In the genomic region with DNA sequence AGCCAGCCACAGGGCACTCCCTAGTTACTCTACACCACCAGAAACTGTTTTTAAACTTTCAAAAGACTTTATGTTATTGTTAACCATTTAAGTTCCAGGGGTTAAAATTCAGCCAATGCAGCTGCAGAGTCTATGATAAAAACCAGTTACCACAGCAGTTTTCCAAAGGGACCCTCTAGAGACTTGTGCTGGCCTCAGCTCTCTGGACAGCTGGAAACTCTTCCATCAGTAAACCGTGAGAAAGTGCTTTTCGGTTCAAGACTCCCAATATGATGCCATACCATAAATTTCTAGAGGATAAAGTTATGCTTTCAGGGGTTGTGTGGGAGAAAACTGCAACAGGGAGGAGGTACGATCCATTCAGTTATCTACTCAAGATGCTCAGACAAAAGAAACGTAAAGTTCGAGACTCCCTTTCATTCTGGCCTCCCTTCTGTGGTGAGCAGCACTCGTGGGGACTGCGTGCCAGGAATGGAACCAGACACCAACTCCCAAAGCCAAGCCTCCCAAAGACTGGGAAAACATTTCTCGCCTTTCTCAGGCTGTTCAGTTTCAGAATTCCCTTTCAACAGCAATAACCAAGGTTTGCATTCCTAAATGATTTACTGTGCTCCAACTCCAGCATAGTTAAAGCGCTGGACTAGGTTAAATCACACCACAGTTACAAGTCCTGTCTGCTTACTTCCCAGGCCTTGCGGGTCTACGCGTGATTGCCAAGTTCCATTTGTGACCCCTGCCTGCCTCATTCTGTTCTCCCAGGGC, we compare ENCODE assay signal across 11 mouse cellular contexts. TPM values are rescaled to one million over a fixed set of nuclear protein-coding genes. Genes with fewer than 3 reads are reported as not detected.
DNase-seq lines count a peak whose midpoint lies in the region; ATAC-seq and TF ChIP-seq lines count a peak whose summit lies in the region.
"Had no signal": no experiment of that assay in that cellular context is flagged by ENCODE, and none has a peak within 500 bp of the region (broad histone marks: within the 10 kb centered on the region; RNA-seq: fewer than 3 reads in every experiment).

No protein-coding gene starts in this region.

- 64% methylated on average over 12 of the region's 12 CpGs for WGBS in lung, embryonic 15.5 days
- WGBS in heart, embryonic 14.5 days: 67% methylated on average over 12 of the region's 12 CpGs

- no peak overlapping the region for H3ac ChIP-seq in myocyte (ENCODE audit: control insufficient read depth, insufficient read length)

- TF ChIP-seq CTCF in left cerebral cortex, adult 2 months (IDR thresholded peaks at IDR 0.05): no peak

- H3K4me1 ChIP-seq in lung, embryonic 15.5 days: peaks cover 16% of the 10 kb centered on the region; the same call in 1 of the 2 replicates
- peaks cover 0 to 2% of the 10 kb centered on the region in 2 experiments; a peak in 1 of 4 replicates for H3K4me1 ChIP-seq in heart, embryonic 14.5 days (ENCODE audit: control insufficient read depth in 2 of 2, insufficient read depth in 2 of 2, low read length in 2 of 2)
- H3K4me1 ChIP-seq: hindbrain, embryonic 15.5 days had no signal

- H3K9ac ChIP-seq in lung, embryonic 15.5 days: no peak overlapping the region
- no peak overlapping the region for H3K9ac ChIP-seq in heart, embryonic 14.5 days (ENCODE audit: low read length)
- H3K9ac ChIP-seq: hindbrain, embryonic 15.5 days had no signal

- no peak for TF ChIP-seq POLR2A in myocyte (IDR thresholded peaks at IDR 0.05; ENCODE audit: insufficient read length, low read depth)

- H3K36me3 ChIP-seq in lung, embryonic 15.5 days: peaks cover 28% of the 10 kb centered on the region
- H3K36me3 ChIP-seq in heart, embryonic 14.5 days (ENCODE audit: control insufficient read depth, insufficient read depth, low read length): peaks cover 26% of the 10 kb centered on the region
- peaks cover 21% of the 10 kb centered on the region for H3K36me3 ChIP-seq in myocyte (ENCODE audit: control insufficient read depth, insufficient read depth)

- H3K27me3 ChIP-seq in lung, embryonic 15.5 days: no peaks in the 10 kb centered on the region
- no peaks in the 10 kb centered on the region for H3K27me3 ChIP-seq in heart, embryonic 14.5 days (ENCODE audit: control insufficient read depth, insufficient read depth, low read length)
- H3K27me3 ChIP-seq in myocyte (ENCODE audit: control insufficient read depth, insufficient read depth, insufficient read length): no peaks in the 10 kb centered on the region
- H3K27me3 ChIP-seq: hindbrain, embryonic 15.5 days had no signal

- no peak overlapping the region for H3K4me2 ChIP-seq in lung, embryonic 15.5 days
- H3K4me2 ChIP-seq in heart, embryonic 14.5 days (ENCODE audit: low read length): no peak overlapping the region
- peak overlapping the region; percentile 16 for H3K4me2 ChIP-seq in myocyte (ENCODE audit: low read depth)
- H3K4me2 ChIP-seq: hindbrain, embryonic 15.5 days; liver, embryonic 11.5 days had no signal

- H3K27ac ChIP-seq in lung, embryonic 15.5 days: peak overlapping the region; percentile 69
- H3K27ac ChIP-seq in heart, embryonic 14.5 days (replicated peaks in 1 of 2; ENCODE audit: control insufficient read depth in 1 of 2, insufficient read depth in 1 of 2, low read depth in 2 of 2, low read length in 2 of 2): peak overlapping the region; percentile 72 to 78
- no peak overlapping the region for H3K27ac ChIP-seq in left cerebral cortex, adult 2 months
- H3K27ac ChIP-seq: hindbrain, embryonic 15.5 days had no signal

- intact Hi-C loops in left cerebral cortex, adult 2 months (cut with DNase I): no loop called here

- no peak overlapping the region for H3K4me3 ChIP-seq in lung, embryonic 15.5 days
- H3K4me3 ChIP-seq in heart, embryonic 14.5 days (ENCODE audit: control insufficient read depth in 1 of 2, insufficient read depth in 1 of 2, low read depth in 1 of 2, low read length in 2 of 2): no peak overlapping the region
- no peak overlapping the region for H3K4me3 ChIP-seq in myocyte
- H3K4me3 ChIP-seq in left cerebral cortex, adult 2 months: no peak overlapping the region
- H3K4me3 ChIP-seq: hindbrain, embryonic 15.5 days had no signal

- no peak for DNase-seq in lung, postnatal 36 days
- peak; percentile 96 for DNase-seq in fibroblast of lung, adult 2 months (ENCODE audit: low read depth)
- no peak for DNase-seq in natural killer cell, adult 2 months (ENCODE audit: low spot score in 2 of 2)
- DNase-seq in left cerebral cortex, adult 2 months (ENCODE audit: extremely low spot score in 1 of 2, low spot score in 2 of 2): no peak
- DNase-seq: right cerebral cortex, postnatal 14 days had no signal

- no peaks in the 10 kb centered on the region for H3K79me2 ChIP-seq in myocyte (ENCODE audit: control insufficient read depth, insufficient read depth)

- no peaks in the 10 kb centered on the region for H3K9me3 ChIP-seq in lung, embryonic 15.5 days
- H3K9me3 ChIP-seq in heart, embryonic 14.5 days (ENCODE audit: control insufficient read depth, low read length): no peaks in the 10 kb centered on the region
- H3K9me3 ChIP-seq: hindbrain, embryonic 15.5 days had no signal

- ATAC-seq in lung, embryonic 15.5 days (ENCODE audit: borderline replicate concordance, extremely low read depth, low FRiP score, low TSS enrichment): peak; percentile 55; the same call in 1 of the 2 replicates
- ATAC-seq in heart, embryonic 14.5 days (ENCODE audit: insufficient number of reproducible peaks, insufficient read depth, low FRiP score, low read depth): no peak; the same call in 1 of the 2 replicates
- ATAC-seq in megakaryocyte progenitor cell, adult 5-6 weeks (replicated peaks; ENCODE audit: poor library complexity): no peak

TF ChIP-seq in myocyte, 11 proteins besides CTCF, POLR2A, EP300 and RAD21:
- no peak for TF ChIP-seq E2F4 (IDR thresholded peaks at IDR 0.05; ENCODE audit: insufficient read depth)
- TF ChIP-seq TCF12 (IDR thresholded peaks at IDR 0.05; ENCODE audit: insufficient read depth, poor library complexity, severe bottlenecking): no peak
- no peak for TF ChIP-seq CEBPB (IDR thresholded peaks at IDR 0.05; ENCODE audit: insufficient read depth, poor library complexity, severe bottlenecking)
- TF ChIP-seq MYOD1 (IDR thresholded peaks at IDR 0.05; ENCODE audit: control insufficient read depth in 1 of 3, insufficient read length in 2 of 3, low read depth in 2 of 3): no peak
- TF ChIP-seq USF1 (IDR thresholded peaks at IDR 0.05; ENCODE audit: low read depth): no peak
- no peak for TF ChIP-seq SRF (IDR thresholded peaks at IDR 0.05; ENCODE audit: control insufficient read depth, insufficient read length, low read depth)
- no peak for TF ChIP-seq REST (IDR thresholded peaks at IDR 0.05; ENCODE audit: insufficient read depth, insufficient read length)
- no peak for TF ChIP-seq POLR2AphosphoS2 (IDR thresholded peaks at IDR 0.05; ENCODE audit: insufficient read length, low read depth)

RNA-seq across cellular contexts. Expression of gene Prpf18, which starts 31.1 kb away (rescaled TPM):
- 40.1 and 46.4 TPM in 2 replicates for polyA plus RNA-seq in lung, embryonic 15.5 days (2015; fragmentation: Nextera tagmentation; extraction: Ambion mirVana)
- polyA plus RNA-seq in heart, embryonic 14.5 days (2014; fragmentation: Nextera tagmentation; extraction: Ambion mirVana): 27.7 and 27.8 TPM in 2 replicates
- polyA plus RNA-seq in myocyte (2012; fragmentation: generic; extraction: Trizol): 15.7 TPM
- 10 to 100 TPM; 50.3 to 52.5 TPM for total RNA-seq in left cerebral cortex, adult 2 months (2021)
- total RNA-seq in megakaryocyte progenitor cell, adult 5-6 weeks (2015): 22.2 and 23.8 TPM in 2 replicates
- 63.4 and 71.7 TPM in 2 replicates for total RNA-seq in megakaryocyte progenitor cell, adult 5-6 weeks (2017)
